Mouse (Mus musculus) fat pad, adult 2 months (tissue): ENCODE measurements around the gene Bbs7.

Experiments used
- DNase-seq: peaks from one replicate; pipeline ENCODE4 v3.0.0-alpha.2; 2011; ENCODE audit warnings: low read depth, low spot score; ENCODE audit errors: extremely low read depth

Gene Bbs7

GRCm38 (mm10) chr3:36551851-36552384 lies 61.4 kb downstream of the Bbs7 start:
- DNase-seq: no peak

GRCm38 (mm10) chr3:36551343-36551742 lies 61.9 kb downstream of the Bbs7 start:
- no peak for DNase-seq

DNA sequence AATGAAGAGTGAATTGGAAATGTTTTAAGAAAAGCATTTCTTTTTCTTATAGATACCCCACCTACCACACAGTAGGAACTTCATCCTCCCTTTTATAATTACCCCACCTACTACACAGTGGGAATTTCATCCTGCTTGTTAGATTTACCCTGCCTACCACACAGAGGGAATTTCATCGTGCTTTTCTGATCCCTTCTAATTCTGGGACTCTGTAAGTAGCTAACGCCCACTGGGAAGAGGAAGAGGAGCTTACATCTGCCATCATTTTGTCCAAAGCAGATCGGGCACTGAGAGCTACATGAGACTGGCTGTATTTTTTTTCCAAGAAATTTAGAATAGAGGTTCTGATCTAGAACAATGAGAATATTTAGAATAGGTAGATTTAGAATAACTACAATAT lies 68.3 kb downstream of the Bbs7 start:
- no peak for DNase-seq

DNA sequence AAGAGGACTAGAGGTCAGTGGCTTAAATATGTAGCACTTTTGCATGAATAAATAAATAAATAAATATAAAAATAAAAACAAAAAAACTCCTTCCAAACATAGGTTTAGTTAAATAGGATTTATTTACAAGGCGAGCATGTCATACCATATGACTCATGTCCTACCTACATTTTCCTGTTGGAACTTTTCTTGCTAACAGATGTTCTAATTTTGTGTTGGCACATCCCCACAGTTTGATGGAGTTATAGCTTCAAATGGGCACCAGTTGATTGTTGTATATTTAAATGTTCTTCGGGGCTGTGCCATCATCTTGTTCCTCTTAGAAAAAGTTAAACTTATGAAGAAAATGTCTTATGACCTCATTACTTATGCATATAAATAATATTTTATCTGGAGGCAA lies 71.9 kb downstream of the Bbs7 start:
- DNase-seq: no peak

- DNase-seq: no peak
These were observed 72.5 kb downstream of the Bbs7 start for GRCm38 (mm10) chr3:36540756-36541155.

DNA sequence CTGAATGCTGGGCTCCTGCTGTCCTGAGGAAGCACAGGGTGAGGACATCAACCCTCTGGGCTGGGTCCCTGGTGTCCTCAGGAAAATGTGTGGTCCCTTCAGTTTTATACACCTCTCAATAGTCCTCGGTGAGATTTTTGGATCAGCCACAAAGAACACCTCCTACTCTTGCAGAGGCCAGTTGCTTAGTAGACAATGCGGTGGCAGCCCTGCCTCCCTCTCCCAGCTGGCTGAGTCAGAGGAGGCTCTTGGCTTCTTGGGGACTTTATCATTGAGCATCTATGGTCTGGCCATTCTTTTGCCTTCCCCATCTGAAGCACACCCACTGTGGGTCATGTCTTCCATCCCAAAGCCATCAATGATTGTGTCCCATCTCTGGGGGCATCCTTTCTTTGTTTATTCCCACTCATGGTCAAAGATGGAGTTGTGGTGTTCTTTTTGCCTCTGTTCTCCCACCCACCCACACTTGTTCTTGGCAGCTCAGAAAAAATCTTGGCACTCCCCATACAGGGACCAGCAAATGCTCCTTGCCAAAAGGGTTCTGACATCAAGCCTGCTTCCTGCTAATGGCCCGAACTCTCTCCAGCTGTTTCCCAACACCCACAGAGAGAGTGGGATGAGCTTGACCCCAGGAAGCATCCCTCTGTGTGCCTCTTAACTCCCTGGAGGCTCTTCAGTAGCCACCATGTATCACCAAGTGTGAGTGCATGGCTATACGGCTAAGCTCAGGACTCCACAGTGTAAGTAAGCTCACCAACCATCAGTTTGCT lies 75.4 kb downstream of the Bbs7 start:
- no peak for DNase-seq

GRCm38 (mm10) chr3:36536041-36536440 lies 77.2 kb downstream of the Bbs7 start:
- DNase-seq: no peak

- no peak for DNase-seq
These were observed 80.0 kb downstream of the Bbs7 start for GRCm38 (mm10) chr3:36533201-36533672.

- no peak for DNase-seq
These were observed 80.5 kb downstream of the Bbs7 start for GRCm38 (mm10) chr3:36532738-36533137.

DNA sequence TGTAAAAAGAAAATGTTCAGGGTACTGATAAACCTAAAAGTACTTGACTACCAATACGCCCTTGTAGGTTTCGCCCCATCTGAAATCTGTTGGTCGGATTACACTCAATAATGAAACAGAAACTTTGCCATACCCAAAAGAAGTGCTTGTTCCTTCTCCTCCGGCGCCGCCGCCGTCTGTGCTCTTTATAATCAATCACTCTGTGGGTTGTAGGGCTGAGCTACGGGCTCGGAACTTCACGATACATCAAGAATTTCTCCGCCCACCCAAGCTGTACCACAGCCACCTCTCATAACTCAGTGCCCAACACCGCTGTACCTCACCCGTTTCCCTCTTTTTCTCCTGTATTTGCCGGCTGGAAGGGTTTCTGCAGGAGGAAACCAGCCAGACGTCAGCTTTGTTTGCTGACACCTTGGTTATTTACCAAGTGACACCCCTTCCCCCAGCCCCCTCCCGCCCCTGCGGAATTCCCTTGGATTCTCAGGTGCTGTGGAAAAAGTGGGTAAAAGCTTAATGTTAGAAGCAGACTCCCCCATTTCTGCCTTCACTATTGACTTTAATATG lies 81.2 kb downstream of the Bbs7 start:
- DNase-seq: no peak

GRCm38 (mm10) chr3:36531242-36531641 lies 82.0 kb downstream of the Bbs7 start:
- no peak for DNase-seq

GRCm38 (mm10) chr3:36530781-36531180 lies 82.5 kb downstream of the Bbs7 start:
- no peak for DNase-seq

GRCm38 (mm10) chr3:36530345-36530744 lies 82.9 kb downstream of the Bbs7 start:
- no peak for DNase-seq

GRCm38 (mm10) chr3:36524466-36524865 lies 88.8 kb downstream of the Bbs7 start:
- DNase-seq: no peak
